Mouse (Mus musculus): ENCODE data around the gene Clstn2.

DNA sequence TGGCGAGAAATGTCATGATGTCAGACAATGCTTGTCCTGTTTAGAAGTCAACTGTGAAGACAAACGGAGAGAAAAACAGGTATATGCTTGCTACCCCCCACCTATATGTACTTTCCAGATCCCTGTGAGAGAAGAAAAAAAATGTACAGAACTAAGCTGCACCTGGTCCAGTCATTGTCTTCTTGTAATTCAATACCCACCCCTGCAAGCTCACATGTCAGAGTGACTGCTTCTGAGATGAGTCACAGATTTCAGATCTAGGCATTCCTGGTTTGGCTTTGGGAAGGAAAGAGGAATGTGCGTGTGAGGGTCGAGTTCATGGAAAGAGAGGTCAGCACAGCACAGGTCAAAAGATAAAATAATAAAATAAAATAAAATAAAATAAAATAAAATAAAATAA is 397.6 kb downstream of the Clstn2 start:
- no peak for TF ChIP-seq CTCF (IDR thresholded peaks at IDR 0.05; ENCODE audit: low read depth, low read length)
- TF ChIP-seq POLR2A (IDR thresholded peaks at IDR 0.05; ENCODE audit: extremely low read depth, insufficient read depth, low read length), result no peak

Measured in liver, adult 2 months (tissue).